Mouse (Mus musculus) right cerebral cortex, postnatal 36 days (tissue): Measurements from ENCODE around the gene Myrf.
"Not testable (repeated sequence)": the region's sequence is repeated elsewhere in the genome, so short reads cannot be mapped to it uniquely, and the experiment has no call there.

Experiments used
- DNase-seq, 2 experiments: peaks; one replicate each; pipeline ENCODE4 v3.0.0; 2022; ENCODE audit warnings: low spot score in 2 of 2, mixed read lengths in 1 of 2

Gene Myrf

GRCm38 (mm10) chr19:10181225-10181624, 59.3 kb downstream of the Myrf start:
- DNase-seq = peak in 1 of 2 experiments; percentile 45

GRCm38 (mm10) chr19:10176941-10177372, 63.6 kb downstream of the Myrf start:
- DNase-seq = no peak

- no peak for DNase-seq
These were observed 64.1 kb downstream of the Myrf start for GRCm38 (mm10) chr19:10176477-10176876.

- no peak for DNase-seq
These were observed 65.6 kb downstream of the Myrf start for GRCm38 (mm10) chr19:10174956-10175355.

- no peak for DNase-seq
These were observed 66.6 kb downstream of the Myrf start for GRCm38 (mm10) chr19:10173844-10174539.

- DNase-seq = no peak
These were observed 67.3 kb downstream of the Myrf start for GRCm38 (mm10) chr19:10173116-10173718.

GRCm38 (mm10) chr19:10171846-10172245, 68.7 kb downstream of the Myrf start:
- peak in 1 of 2 experiments; percentile 38 for DNase-seq

- DNase-seq = no peak
These were observed 69.2 kb downstream of the Myrf start for GRCm38 (mm10) chr19:10171359-10171758.

GRCm38 (mm10) chr19:10170466-10170865, 70.1 kb downstream of the Myrf start:
- no peak for DNase-seq

GRCm38 (mm10) chr19:10169692-10170330, 70.7 kb downstream of the Myrf start:
- not testable (repeated sequence) for DNase-seq

- no peak for DNase-seq
These were observed 71.4 kb downstream of the Myrf start for GRCm38 (mm10) chr19:10169179-10169578.

GRCm38 (mm10) chr19:10168441-10168840, 72.1 kb downstream of the Myrf start:
- no peak for DNase-seq

- DNase-seq = no peak
These were observed 72.6 kb downstream of the Myrf start for GRCm38 (mm10) chr19:10167951-10168350.

GRCm38 (mm10) chr19:10167112-10167511, 73.4 kb downstream of the Myrf start:
- DNase-seq = no peak

- DNase-seq = not testable (repeated sequence)
These were observed 74.6 kb downstream of the Myrf start for GRCm38 (mm10) chr19:10165928-10166327.

GRCm38 (mm10) chr19:10163896-10164295, 76.7 kb downstream of the Myrf start:
- no peak for DNase-seq
